Mouse (Mus musculus) urinary bladder, postnatal 36 days (tissue): Measurements from ENCODE around the gene Iqschfp.

Experiments
- DNase-seq, 2 experiments: peaks; one replicate each; pipeline ENCODE4 v3.0.0; 2022; ENCODE audit warnings: low spot score in 2 of 2, mixed read lengths in 1 of 2

The Iqschfp gene

DNA sequence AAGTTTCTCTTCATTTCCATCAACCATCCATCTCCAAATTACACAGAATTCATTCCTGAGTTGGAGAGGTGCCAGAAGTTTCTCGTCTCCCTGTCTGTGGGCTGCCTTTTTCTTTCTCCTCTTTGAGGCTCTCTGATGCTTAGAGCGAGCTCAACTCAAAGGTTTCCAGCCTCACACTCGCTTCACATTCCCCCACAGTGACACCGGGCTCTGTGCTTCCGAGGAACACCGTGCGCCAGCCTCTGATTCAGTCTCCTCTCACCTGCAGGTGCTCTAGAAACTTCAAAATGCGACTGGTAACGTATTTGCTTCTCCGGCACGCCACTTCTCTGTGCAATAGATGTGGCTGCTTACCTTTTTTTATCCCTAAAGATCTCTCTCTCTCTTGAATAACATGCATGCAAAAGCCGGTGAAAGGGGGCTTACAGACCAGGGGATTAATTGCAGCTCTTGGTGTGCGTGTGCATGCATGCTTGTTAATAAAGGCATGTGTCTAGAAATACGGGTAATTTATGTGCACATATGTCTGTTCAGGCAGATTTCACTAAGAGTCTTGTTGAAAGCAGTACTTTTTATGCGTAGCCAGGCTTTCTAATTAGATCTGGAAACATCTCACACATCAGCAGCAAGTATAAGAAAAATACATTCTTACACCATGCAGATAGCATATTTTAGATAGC is at the start of gene Iqschfp, which contains the start of gene Iqcj:
Gene Iqschfp (plus strand): TSS at position 207 of the 680 bp plus-strand sequence.
Gene Iqcj (plus strand): TSS at position 195 of the 680 bp plus-strand sequence.
- DNase-seq, result no peak

DNA sequence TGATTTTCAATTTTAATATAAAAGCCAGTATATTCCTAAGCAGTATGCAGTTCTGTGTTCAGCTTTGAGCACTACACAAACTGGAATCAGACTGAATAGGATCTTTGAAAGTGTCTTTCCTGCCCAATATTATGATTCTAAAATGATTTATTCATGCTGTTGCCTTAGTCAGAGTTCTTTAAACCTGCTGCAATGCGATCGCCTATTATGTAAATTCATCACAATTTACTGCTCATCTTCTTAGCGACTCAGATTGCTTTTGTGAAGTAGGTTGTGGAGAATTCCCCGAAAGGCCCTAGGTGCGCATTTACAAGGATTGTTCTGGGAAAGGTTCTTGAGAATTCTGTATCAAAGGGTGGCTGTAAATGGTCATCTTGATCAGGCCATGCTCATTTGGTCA is 39.6 kb upstream of the Iqschfp start:
- no peak for DNase-seq

DNA sequence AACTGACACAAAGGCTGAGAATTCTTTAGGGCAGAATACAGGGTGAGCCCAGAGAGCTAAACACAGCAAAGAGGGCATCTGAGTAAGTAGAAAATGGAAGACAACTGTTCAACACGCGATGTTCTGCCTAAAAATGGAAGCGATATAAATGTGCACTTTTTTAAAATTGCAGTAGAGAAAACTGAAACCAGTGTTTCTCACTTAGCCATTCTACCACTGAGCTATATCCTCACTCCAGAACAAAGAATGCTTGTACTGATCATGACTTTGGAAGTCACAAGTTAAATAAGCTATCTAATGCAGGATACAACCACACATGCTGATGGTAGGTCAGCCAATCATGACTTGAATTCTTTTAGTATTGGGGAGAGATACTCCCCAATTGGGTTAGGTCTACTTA is 30.5 kb upstream of the Iqschfp start:
- DNase-seq, result no peak

GRCm38 (mm10) chr3:67867420-67868065 is 24.5 kb upstream of the Iqschfp start:
- DNase-seq, result peak in 1 of 2 experiments; percentile 3

DNA sequence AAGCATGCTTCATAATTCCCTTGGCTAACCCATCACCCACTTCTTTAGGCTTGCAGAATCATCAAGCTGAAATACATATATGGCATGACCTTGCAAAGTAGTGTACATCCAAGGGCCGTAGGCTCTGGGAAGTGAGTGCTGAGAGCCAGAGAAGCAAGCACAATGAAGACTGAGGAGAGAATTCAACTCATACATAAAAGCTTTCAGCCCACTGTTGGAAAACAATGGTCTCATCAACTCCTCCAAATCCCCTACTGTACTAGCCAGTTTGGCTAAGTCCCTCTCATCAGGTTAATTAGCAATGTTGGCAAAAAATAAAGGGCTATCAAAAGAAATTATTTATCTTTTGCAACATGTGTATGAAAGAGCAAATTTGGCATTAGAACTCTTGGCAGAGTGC is 22.6 kb upstream of the Iqschfp start:
- no peak for DNase-seq

- no peak for DNase-seq
Measured at GRCm38 (mm10) chr3:67877253-67877652, 14.8 kb upstream of the Iqschfp start.

DNA sequence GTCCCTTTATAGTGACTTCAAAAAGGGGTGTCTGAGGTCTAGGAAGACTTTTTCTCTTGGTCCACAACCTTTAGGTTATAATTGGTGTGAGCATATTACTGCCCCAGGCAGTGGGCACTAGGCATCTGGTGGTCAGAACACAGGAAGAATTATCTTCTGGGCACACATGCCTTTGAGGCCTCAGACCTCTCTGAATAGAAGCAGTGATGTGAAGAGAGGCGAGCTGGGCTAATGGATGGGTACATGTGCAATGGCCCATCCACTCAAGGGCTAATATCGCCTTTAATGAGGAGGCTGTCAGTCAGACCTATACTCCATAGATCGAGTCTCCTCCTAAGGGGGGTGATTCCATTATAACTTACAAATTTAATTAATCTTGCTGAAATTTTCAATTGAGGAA is 7.7 kb upstream of the Iqschfp start:
- DNase-seq, result no peak

GRCm38 (mm10) chr3:67886176-67886575 is 5.9 kb upstream of the Iqschfp start:
- DNase-seq, result no peak

- no peak for DNase-seq
Measured at GRCm38 (mm10) chr3:67887251-67887650, 4.8 kb upstream of the Iqschfp start.

DNA sequence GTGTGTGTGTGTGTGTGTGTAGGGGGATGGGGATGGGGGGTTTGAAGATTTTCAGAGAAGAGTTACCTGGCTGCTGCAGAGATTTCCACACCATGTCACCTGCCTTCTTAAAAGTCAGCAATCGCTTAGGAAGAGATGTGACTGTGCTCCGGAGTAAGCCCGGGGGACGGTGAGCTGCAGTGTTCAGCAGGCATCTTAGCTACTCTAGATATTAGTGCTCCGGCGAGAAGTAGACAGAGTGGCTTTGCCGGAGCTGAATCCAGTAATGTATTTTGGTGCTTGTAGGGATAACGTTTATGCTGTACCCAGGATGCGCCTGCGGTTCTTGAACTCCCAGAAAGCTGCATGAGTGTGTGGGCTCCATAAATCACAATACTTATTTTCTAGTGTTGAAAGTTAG is 736 bp downstream of the Iqschfp start:
- DNase-seq, result no peak

DNA sequence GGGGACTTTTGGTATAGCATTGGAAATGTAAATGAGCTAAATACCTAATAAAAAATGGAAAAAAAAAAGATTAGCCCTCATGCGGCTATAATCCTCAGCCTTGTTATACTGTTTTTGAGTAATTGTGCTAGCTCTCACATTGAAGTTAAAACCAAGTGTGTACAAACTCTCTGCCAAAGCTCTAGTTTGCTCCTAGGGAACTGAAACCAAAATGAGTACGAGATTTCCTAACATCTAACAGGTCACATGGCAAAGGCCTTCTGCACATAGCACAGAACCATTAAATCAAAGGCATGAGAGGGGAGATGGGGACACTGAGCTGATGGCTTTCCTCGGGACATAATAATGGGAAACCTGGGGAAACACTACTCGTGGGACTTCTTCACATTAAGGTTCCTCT is 10.5 kb downstream of the Iqschfp start:
- no peak for DNase-seq

- DNase-seq, result no peak
Measured at GRCm38 (mm10) chr3:67908586-67908985, 16.6 kb downstream of the Iqschfp start.

- DNase-seq, result no peak
Measured at GRCm38 (mm10) chr3:67918098-67918497, 26.1 kb downstream of the Iqschfp start.

DNA sequence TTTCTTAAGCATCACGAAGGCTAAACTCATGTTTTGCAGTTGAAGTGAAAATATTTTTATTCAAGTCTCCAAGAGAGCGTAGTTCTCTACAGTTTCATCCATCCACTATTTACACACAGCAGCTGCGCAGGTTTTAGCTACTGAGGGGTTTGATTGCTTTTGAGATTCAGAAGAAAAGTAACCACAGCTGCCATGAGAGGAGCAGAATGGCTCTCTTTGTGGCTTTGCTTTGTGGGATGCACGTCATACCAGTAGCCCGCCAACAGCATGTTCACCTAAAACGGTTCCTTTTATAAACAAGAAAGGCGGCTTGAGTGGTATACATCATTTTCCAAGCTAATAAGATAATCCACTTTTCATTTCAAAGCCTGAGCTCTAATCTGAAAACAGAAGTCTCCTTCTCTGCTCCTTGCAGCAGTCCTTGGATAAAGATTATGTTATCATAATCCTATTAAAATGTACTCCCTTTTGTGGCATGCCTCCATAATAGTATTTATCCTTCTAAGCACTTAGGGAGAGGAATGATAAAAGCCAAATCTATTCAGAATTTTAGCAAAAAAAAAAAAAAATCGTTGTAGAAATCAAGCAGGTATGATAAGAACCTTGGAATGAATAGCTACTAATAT is 26.7 kb downstream of the Iqschfp start:
- no peak for DNase-seq

DNA sequence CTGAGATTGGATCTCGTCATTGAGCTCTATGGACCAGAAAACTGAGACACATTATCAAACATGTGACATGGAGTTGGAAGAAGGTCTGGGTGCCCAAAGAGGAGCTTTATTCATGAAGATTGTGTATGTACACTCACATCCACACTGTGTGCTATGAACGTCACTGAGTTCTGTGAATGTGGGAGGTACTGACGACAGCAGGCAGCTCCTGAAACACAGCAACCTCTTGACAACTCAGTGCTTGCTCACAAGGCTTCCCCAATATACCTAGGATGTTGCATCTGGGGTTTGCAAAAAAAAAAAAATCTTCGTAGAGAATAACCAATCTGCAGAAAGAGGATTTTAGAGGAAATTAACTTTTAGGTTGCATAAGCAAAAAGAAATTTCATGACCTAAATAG is 31.1 kb downstream of the Iqschfp start:
- DNase-seq, result no peak

- no peak for DNase-seq
Measured at GRCm38 (mm10) chr3:67925453-67925852, 33.4 kb downstream of the Iqschfp start.

GRCm38 (mm10) chr3:67930424-67931133 is 38.5 kb downstream of the Iqschfp start:
- DNase-seq, result no peak

DNA sequence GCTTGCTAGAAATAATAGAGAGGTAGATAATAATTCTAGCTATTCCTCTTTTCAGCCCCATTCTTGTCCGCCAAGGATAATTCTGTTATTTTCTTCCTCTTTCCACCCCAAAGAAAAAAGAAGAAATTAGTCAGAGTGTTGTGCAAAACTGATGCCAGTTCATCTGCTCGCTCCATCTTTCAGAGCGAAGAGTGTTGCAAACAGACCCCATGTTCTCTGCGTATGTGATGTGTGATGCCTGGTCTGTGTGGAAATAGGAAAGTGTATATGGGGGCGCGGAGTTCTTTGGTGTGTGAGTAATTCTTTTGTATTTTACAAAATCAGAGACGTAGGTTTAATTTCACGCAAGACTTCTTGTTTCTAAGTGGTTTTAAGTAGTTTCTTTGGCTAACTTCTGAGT is 39.1 kb downstream of the Iqschfp start:
- no peak for DNase-seq

DNA sequence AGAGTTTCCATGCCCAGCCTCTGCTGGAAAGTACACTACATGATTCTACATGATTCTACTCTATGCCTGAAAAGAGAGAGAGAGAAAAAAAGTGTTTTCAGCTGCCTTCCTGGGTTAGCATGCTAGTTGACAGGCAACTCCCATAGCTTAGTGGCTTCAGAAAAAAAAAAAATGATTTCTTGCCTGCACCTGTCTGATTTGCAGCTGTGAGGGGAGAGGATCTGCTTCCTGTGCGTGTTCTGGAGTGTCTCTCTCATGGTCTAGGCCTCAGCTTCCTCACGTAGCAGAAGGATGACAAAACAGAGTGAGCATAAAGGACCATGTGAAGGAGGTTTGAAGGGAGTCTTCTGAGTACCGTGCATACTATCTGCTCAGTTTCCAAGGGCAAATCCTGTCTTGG is 39.9 kb downstream of the Iqschfp start:
- DNase-seq, result no peak

GRCm38 (mm10) chr3:67935829-67936228 is 43.8 kb downstream of the Iqschfp start:
- DNase-seq, result no peak

GRCm38 (mm10) chr3:67947000-67947399 is 55.0 kb downstream of the Iqschfp start:
- no peak for DNase-seq

DNA sequence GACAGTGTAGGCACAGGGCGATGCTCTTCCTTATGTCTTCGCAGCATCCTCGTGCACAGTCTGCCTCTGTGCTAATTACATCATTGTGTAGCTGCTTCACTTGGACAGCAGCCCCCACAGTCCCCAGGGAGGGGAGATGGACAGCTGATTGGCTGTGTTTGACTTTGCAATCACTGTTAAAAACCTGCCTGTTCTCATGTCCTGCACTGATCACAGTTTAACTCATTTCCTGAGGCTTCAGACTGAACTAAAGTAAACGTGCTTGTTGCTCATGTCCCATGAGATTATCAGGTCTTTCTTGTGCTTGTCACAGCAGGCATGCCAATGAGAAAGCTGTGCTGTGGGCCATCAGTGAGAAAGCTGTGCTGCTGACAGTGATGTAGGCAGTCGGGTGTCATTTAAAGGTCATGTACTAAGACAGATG is 60.5 kb downstream of the Iqschfp start:
- no peak for DNase-seq
